Mouse (Mus musculus) E14TG2a.4 (cell line): ENCODE data around the gene Eapp.

Source experiments
- CTCF ChIP-seq: conservative IDR thresholded peaks from 2 replicates; pipeline ENCODE4 v1.5.1; 2014; ENCODE audit warnings: low read length
- NANOG ChIP-seq: IDR thresholded peaks from 2 replicates; pipeline ENCODE4 v1.6.1; 2014; ENCODE audit warnings: borderline replicate concordance, low read length, mixed read lengths

- TF ChIP-seq CTCF (no peak), NANOG (no peak)
Observed at GRCm38 (mm10) chr12:54697003-54697597, 1.4 kb upstream of the Eapp start.
